Mouse (Mus musculus): Measurements from ENCODE around the gene Phldb2. TPM values are rescaled to one million over a fixed set of nuclear protein-coding genes. Genes with fewer than 3 reads are reported as not detected.

Phldb2 gene
- total RNA-seq, 2 experiments from 2014 or later: 64.4 to 70.8 TPM

DNA sequence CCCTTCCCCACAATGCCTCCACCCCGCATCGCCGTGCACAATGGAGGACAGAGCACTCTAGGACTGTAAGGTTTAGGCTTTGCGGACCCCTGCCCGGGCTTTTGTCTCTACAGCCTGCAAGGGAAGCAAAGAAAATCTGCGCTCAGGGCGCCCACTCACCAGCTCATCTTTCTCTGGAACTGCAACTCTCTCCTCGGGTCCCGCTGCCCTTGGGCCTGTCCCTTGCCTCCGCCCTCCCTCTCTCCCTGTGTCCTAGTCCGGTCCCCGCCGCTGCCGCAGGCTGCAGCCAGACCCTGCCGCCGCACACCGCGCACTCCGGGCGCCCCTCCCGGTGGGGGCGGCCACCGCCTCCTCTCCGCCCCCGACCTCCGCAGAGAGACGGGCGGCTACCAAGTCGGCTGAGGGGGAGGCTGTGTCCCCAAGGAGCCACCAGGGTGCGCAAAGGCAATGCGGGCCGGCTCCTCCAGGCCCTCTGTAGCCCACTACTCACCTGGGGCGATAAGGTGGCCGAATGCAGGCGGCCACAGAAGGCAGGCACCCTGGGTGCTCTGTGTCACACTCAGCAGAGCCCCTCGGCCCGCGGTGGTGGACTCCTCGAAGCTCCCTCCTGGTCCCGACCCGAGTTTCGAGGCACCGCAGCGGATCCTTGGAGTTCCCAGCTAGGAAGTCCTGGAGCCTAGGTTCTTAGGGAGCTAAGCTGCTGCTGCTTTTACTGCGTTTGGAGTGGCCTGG is 109.2 kb downstream of the Phldb2 start:
- peak; percentile 74 to 87 for DNase-seq (ENCODE audit: low spot score in 2 of 2)

DNA sequence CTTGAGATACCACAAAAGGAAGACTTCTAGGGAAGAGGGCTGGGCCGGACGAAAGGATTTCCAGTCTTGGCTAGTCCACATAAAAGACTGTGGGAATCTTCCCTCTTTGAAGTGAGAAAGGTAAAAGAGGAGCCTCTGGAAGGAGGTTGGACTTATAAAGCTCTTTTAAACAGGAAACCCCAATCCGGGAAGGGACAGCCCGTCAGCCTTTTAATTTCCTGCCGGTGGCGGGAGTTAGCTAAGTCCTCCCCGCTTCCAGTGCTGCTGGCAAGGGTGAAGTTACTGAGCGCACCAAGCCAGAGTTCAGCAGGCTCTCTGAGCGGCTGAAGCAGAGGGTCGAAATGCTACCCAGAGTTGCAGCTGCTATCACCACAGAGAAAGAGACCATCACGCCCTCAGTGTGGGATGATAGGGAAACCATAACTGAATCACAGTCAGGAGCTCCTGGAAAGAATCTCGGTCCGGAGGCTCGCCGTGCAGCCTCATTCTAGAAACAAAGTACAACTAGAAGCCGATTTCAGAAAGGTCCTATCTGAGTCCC is 110.0 kb downstream of the Phldb2 start:
- DNase-seq (ENCODE audit: low spot score in 2 of 2): peak; percentile 31 to 51

- DNase-seq (ENCODE audit: low spot score in 2 of 2): no peak
These were observed 111.0 kb downstream of the Phldb2 start for GRCm38 (mm10) chr16:45842440-45842839.

- DNase-seq (ENCODE audit: low spot score in 2 of 2): no peak
These were observed 111.6 kb downstream of the Phldb2 start for GRCm38 (mm10) chr16:45841806-45842205.

GRCm38 (mm10) chr16:45841016-45841415 is 112.4 kb downstream of the Phldb2 start:
- DNase-seq (ENCODE audit: low spot score in 2 of 2): no peak

DNA sequence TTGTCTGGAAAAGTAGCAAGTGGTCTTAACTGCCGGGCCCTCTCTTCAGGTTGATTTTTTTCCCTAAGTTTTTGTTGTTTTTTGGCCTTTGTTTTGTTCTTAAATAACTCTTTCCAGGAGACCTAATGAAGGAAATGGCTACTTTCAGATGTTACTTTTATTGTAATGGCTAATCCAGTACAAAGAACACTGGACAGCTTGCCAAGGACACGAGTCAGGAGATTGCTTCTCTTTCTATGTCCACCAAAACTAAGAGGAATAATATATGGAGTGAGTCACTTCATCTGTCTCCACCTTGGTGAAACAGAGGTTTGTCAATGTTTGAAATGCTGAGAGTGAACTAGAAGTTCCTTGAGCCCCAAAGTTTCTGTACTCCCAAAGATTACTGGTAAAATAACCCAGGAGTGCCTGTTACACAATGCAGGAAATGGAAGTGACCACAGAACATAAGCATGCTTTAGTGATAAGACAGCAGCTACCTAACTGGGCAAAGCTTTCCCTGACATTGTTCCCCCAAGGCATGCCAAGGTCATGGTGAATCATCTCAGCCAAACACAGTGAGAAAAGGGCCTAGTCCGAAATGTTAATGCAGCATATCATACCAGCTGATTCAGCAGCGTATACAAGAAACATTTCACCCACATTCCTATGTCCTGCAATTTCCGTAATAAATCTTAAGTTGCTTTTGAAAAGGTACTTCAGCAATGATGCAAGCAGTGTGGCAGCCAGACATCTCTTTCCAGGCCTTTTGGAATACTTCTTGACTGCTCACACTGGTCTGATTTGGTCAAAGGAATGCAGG is 115.7 kb downstream of the Phldb2 start:
- DNase-seq (ENCODE audit: low spot score in 2 of 2): no peak

DNA sequence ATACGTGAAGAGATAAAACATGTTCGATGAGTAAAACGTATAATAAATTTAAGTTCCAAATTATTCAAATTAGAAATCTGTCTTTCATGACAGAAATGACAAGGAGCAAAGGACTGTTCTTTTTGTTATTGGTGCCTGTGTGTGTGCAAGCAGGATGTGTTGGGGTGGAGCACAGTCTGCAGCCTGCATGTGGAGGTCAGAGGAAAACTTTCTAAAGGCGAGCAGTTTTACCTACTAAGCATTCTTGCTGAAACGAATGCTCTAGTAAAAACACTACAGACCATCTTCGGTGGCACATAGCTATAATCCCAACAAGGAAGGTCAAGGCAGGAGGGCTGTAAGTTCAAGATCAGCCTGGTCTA is 120.7 kb downstream of the Phldb2 start:
- DNase-seq (ENCODE audit: low spot score in 2 of 2): no peak

DNA sequence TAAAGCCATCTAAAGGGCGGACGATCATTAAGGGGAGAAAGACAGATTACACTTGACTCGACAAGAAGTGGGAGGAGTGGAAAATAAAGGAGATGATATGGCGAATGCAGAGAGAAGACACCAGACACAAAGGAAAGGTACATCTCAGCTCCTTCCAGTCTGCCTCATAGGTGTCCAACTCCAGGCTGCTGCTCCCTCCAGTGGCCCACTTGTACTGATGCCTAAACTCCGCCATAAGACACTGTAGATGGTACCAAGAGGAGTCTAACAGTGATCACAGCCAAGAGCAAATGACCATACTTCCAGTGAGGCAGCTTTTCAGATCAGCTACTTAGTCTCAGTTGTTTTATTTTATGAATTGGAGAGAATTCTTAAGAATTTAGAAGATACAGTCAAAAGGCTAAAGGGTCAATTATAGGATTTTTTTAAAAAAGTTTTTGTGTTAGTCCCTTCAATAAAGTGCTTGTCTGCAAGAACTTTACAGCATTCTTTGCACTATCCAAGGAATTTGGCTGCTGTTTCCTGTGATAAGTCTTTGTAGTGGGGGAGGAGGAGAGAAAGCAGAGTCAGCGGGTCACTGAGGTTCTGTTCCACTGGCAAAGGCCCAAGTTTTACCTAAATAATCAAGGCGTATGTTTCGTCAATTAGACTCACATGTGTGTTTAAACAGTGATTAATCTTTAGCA is 121.2 kb downstream of the Phldb2 start:
- no peak for DNase-seq (ENCODE audit: low spot score in 2 of 2)

- DNase-seq (ENCODE audit: low spot score in 2 of 2): no peak
These were observed 122.1 kb downstream of the Phldb2 start for GRCm38 (mm10) chr16:45831094-45831872.

- DNase-seq (ENCODE audit: low spot score in 2 of 2): no peak
These were observed 123.1 kb downstream of the Phldb2 start for GRCm38 (mm10) chr16:45830096-45830866.

DNA sequence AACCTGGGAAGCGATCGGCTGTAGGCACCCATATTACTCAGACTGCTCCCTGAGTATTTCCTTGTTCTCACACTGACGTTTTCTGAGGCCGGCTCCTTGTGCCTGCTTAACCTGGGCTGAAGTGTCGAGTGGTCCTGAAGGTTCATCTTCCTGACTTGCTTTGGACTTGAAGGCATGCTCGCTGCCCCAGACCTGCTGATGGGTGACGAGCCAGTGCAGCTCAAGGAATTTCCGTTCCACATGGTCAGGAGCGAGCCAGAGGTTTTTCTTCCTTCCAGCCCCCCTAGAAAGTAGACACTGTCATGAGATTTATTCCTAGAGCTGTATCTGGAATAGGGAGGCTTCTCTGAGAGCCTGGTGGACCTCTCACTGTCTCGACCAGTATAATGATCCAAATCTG is 128.1 kb downstream of the Phldb2 start:
- DNase-seq (ENCODE audit: low spot score in 2 of 2): no peak

DNA sequence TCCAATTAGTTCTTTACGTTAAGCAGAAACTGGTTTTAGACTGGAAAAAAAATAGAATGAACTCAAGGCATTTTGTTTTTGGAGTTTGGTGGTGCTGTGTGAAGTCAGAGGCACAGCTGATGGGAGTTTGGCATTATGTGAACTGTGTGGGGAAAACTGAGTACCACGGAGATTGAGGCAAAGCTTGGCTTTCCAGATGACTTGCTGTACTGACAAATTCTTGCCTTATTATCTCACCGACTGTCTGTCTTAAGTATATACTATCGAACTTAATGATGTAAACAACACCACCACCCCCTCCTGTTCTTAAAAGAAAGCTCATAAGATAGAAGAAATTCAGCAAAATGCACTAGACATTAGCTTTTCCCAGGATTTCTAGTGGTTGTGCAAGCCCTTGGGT is 129.4 kb downstream of the Phldb2 start:
- no peak for DNase-seq (ENCODE audit: low spot score in 2 of 2)

DNA sequence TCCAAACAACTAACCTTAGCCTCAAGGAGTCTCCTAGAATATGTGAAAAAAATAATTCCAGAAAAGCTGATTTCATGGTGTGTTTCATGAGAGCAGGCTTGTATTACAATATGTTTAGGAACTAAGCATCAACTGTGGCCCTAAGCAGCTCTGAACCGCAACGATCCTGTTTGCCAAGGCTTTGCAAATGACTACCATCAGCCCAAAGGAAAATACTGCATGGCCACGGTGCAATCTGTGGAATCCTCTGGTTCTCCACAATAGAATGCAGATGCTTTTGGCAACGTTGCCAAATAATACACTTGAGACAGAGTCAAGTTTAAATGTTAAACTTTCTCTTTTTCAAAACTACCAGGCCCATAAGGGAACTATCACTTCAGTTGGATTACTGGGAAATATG is 133.5 kb downstream of the Phldb2 start:
- no peak for DNase-seq (ENCODE audit: low spot score in 2 of 2)

GRCm38 (mm10) chr16:45817795-45818194 is 135.6 kb downstream of the Phldb2 start:
- no peak for DNase-seq (ENCODE audit: low spot score in 2 of 2)

DNA sequence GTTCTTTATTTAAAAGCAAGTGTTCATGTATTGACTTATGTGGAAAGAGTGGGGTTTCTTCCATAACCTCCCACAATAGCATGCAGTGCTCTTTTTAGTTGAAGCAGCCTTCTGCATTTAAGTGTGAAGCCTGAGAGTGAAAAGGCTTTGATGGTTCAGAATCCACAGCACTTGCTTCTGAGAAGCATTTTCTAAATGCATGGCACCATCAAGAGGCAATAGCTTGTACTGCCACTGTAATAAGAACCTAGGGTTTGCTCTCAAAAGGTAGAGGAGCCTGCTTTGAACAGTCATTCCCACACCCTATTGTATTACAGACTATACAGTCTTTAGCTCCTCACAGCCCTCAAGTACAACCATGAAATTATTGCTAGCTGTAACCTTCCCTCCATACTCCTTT is 136.7 kb downstream of the Phldb2 start:
- no peak for DNase-seq (ENCODE audit: low spot score in 2 of 2)

- DNase-seq (ENCODE audit: low spot score in 2 of 2): no peak
These were observed 138.8 kb downstream of the Phldb2 start for GRCm38 (mm10) chr16:45814611-45815010.

- DNase-seq (ENCODE audit: low spot score in 2 of 2): no peak
These were observed 141.6 kb downstream of the Phldb2 start for GRCm38 (mm10) chr16:45811788-45812187.

DNA sequence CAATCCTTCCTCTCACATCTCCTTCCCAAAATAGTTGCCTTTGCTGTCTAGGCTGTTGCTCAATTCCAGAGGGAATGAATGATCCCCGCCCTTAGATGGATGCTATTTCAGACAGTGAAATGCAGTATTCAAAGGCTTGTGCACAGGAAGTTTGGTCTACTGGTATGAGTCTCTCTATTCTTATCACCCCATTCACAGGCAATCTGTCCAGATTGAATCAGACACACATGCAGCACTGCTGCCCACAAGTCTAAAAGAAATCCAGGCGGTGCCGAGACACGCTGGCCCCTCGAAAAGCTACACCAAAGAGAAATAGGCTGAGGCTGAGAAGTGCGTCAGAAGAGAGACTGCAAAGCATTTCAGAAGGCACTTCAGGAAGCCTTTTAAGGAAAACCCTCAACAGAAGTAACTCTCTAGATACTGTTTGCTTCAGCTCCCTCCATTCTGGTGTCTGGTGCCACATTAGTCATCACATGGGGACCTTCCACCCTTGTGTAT is 142.5 kb downstream of the Phldb2 start:
- DNase-seq (ENCODE audit: low spot score in 2 of 2): no peak

GRCm38 (mm10) chr16:45810155-45810554 is 143.2 kb downstream of the Phldb2 start:
- DNase-seq (ENCODE audit: low spot score in 2 of 2): no peak

DNA sequence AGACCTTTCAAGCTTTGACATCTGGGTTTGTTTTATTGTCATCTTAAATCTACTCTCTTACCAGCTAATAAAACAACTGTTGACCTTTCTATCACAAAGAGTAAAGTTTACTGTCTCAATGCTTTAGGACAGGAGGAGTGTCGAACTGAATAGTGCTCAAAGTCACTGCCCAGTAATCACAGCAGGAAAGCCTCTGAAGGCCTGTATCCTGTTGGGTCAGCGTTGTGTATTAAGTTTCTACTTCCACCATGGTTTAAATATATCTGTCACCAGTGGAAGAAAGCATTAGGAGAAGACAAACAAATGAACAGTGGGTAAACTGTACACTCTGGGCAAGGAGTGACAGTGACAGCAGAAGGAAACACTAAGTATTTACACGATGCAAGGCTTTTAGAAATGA is 148.7 kb downstream of the Phldb2 start:
- DNase-seq (ENCODE audit: low spot score in 2 of 2): no peak

All from gastrocnemius, postnatal 4 days (tissue).